Mouse (Mus musculus): Measurements from ENCODE around the gene Zc3h6. TPM values are rescaled to one million over a fixed set of nuclear protein-coding genes. Genes with fewer than 3 reads are reported as not detected.

The Zc3h6 gene
- total RNA-seq, 2 experiments from 2014 or later, result 15.2 to 17.4 TPM

Small RNA genes lying within 50 kb of the gene (microRNA-seq; reads per million reads assigned to microRNA genes)
- not detected for gene Gm22859

Other genes starting within 250 kb of the Zc3h6 start
- 10 to 100 TPM; 31.9 to 34.9 TPM for gene Tmem87b, start 149.3 kb upstream of the Zc3h6 start, total RNA-seq (2021)
- 1 to 10 TPM; 2.3 to 2.6 TPM for gene Fbln7, start 104.4 kb upstream of the Zc3h6 start, total RNA-seq (2021)
- gene Zc3h8, start 23.3 kb upstream of the Zc3h6 start, total RNA-seq (2021), result 1 to 10 TPM; 6.6 to 7.3 TPM
- gene Gm10762, start 323 bp downstream of the Zc3h6 start, total RNA-seq (2021), result 1 to 10 TPM; 4.5 to 5.6 TPM
- gene Vinac1, start 80.8 kb downstream of the Zc3h6 start, total RNA-seq (2021), result under 1 TPM; 0.11 to 0.39 TPM
- gene Ttl, start 98.5 kb downstream of the Zc3h6 start, total RNA-seq (2021), result 10 to 100 TPM; 65.0 to 73.7 TPM
- 10 to 100 TPM; 19.8 to 25.9 TPM for gene Polr1b, start 133.6 kb downstream of the Zc3h6 start, total RNA-seq (2021)
- 10 to 100 TPM in 1 of 2 experiments, 1 to 10 TPM in 1; 9.6 to 10.9 TPM for gene Chchd5, start 162.3 kb downstream of the Zc3h6 start, total RNA-seq (2021)
- gene Slc20a1, start 231.4 kb downstream of the Zc3h6 start, total RNA-seq (2021), result 100 to 1,000 TPM; 140 to 151 TPM